Mouse (Mus musculus) bone marrow, adult 2 months (tissue): ENCODE data around the gene Ankrd44.

Source experiments
- CTCF ChIP-seq: fragments of 200-500 bp; IDR thresholded peaks from 2 replicates; pipeline ENCODE4 v1.5.1; 2011; ENCODE audit warnings: low read length, control low read depth; ENCODE audit not compliant: control insufficient read depth, insufficient read depth
- POLR2A ChIP-seq: fragments of 200-500 bp; IDR thresholded peaks from 2 replicates; pipeline ENCODE4 v1.6.1; 2011; ENCODE audit warnings: low read depth, mild to moderate bottlenecking, control low read depth, low read length, borderline replicate concordance; ENCODE audit not compliant: control insufficient read depth

DNA sequence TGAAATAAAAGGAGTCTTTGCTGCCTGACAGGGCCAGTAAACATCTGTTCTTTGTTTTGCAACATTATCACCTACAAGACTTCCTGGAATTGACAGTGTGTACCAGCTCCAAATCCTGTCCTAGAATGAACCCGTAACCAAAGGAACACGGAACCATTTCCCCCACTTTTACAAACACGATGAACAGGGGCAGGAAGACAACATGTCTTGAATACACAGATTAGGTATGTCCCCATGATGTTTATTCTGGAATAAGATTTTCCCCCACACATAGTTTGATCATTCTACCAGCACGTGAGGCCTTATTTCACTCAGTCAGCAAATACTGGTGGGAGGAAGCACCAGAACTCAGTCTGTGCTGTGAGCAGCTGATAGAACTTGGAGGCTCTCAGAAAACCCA, 241.9 kb downstream of the Ankrd44 start:
- TF ChIP-seq CTCF (no peak), POLR2A (no peak)
